Mouse (Mus musculus) testis, adult 2 months (tissue): Measurements from ENCODE around the gene Fam3a. TPM values are rescaled to one million over a fixed set of nuclear protein-coding genes. Genes with fewer than 3 reads are reported as not detected.

Source experiments
- H3K27ac ChIP-seq: fragments of 200-500 bp; 2 replicates; pipeline ENCODE4 v1.5.1; 2012; ENCODE audit warnings: low read depth, low read length; ENCODE audit not compliant: control insufficient read depth, insufficient read depth
- H3K27me3 ChIP-seq: fragments of 200-500 bp; 2 replicates; pipeline ENCODE4 v1.6.1; 2012; ENCODE audit warnings: mild to moderate bottlenecking, low read length, moderate library complexity; ENCODE audit not compliant: control insufficient read depth, insufficient read depth
- H3K36me3 ChIP-seq: fragments of 200-500 bp; 2 replicates; pipeline ENCODE4 v1.6.1; 2012; ENCODE audit warnings: mild to moderate bottlenecking, low read length; ENCODE audit not compliant: control insufficient read depth, insufficient read depth
- H3K4me1 ChIP-seq: fragments of 200-500 bp; 2 replicates; pipeline ENCODE4 v1.6.1; 2012; ENCODE audit warnings: low read length; ENCODE audit not compliant: control insufficient read depth, insufficient read depth
- H3K4me3 ChIP-seq: fragments of 200-500 bp; 2 replicates; pipeline ENCODE4 v1.5.1; 2012; ENCODE audit warnings: low read depth, mild to moderate bottlenecking, low read length, moderate library complexity, mixed read lengths; ENCODE audit not compliant: control insufficient read depth
- CTCF ChIP-seq: fragments of 200-500 bp; IDR thresholded peaks from 2 replicates; pipeline ENCODE4 v1.5.1; 2012; ENCODE audit warnings: low read depth, mild to moderate bottlenecking, inconsistent platforms, low read length, moderate library complexity; ENCODE audit not compliant: control insufficient read depth, insufficient read depth, insufficient replicate concordance
- POLR2A ChIP-seq: fragments of 200-500 bp; IDR thresholded peaks from 2 replicates; pipeline ENCODE4 v1.6.1; 2012; ENCODE audit warnings: low read depth, mild to moderate bottlenecking, inconsistent platforms, low read length, moderate library complexity; ENCODE audit not compliant: control insufficient read depth
- polyA plus RNA-seq: library from polyadenylated mRNA; depleted of rRNA; stranded (reverse); fragments of >200 nt; gene quantifications from 2 replicates; pipeline ENCODE4 v1.2.3, GENCODE M21; 2012; rRNA removed

The Fam3a gene
- polyA plus RNA-seq: 5.6 and 6.5 TPM in 2 replicates

DNA sequence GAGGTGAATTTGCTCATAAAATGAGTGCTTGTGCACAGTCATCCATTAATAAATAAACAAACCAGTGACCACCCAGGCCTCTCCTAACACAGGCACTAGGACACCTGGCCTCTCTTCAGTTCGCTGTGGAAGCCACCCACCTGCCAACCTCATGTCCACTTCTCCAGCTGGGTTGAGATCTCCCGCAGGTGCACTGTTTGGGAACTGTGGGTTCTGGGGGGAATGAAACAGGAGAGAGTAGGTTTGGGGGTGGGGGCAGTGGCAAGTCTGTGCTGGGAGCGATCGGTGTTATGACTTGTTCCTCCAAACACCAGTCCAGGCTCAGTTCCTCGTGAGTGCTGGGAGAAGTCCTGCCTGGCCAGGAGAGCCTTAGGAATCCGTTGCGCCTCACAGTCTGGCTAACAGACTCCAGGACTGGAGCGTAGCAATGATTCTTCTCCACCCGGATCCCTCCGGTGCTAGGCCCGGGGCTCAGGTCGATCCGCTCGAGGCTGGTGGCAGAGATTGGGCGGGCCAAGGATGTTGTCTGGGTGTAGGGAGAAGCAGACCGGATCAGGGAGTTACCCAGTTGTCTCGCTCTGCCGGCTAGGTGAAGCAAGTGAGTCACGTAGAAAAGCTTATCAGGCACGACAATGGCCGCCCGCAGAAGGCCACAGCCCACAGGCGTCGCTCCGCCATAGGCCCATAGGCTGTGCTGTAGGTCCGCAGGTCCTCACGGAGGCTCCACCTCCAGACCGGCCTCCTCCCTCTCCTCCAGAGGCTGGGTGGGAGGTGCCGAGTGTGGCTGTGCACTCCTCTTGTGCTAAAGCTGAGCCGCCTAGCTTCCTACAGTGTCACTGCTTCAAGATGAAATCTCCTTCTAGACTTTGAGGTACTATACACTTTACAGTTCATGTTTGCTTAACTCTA, at the start of gene Fam3a, which contains the start of gene Ikbkg:
TSS of gene Fam3a (minus strand) at position 738 of the 909 bp plus-strand sequence.
TSS of gene Ikbkg (plus strand) at position 756 of the 909 bp plus-strand sequence.
- H3K36me3 ChIP-seq: no peaks in the 10 kb centered on the region
- H3K27me3 ChIP-seq: no peaks in the 10 kb centered on the region
- H3K27ac ChIP-seq: peak within 1 kb of the TSS; percentile 36; the same call in 1 of the 2 replicates
- TF ChIP-seq CTCF (no peak), POLR2A (peak; percentile 39; the same call in 1 of the 2 replicates)
- H3K4me3 ChIP-seq: peak within 1 kb of the TSS; percentile 77
- peaks cover 3% of the 10 kb centered on the region for H3K4me1 ChIP-seq

DNA sequence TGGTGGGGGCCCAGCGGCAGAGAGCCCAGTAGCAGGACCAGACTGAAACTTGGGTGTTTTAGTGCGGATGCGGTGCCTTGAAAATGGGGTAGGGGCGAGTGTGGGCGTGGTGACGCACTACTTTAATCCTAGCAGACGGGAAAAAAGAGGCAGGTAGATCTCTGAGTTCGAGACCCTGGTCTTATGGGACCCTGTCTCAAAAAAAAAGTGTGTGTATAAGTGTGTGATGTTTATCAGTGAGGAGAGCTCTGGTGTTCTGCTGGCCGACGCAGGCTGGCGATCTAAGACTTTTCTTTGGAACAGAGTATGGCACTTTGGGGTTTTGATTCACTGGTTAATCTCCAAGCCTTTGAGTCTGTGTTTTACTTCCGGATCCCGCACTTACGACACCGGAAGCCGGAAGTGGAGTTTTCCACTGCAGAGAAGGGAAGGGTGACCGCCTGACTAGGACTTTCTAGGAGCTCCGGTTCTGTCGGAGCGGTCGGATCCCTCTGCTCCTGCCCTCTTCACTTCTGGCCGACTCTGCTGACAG, 36.3 kb upstream of the Fam3a start:
- Histone ChIP-seq H3K27ac (peak overlapping the region; percentile 89), H3K4me1 (peaks cover 4% of the 10 kb centered on the region), H3K36me3 (no peaks in the 10 kb centered on the region), H3K27me3 (no peaks in the 10 kb centered on the region), H3K4me3 (peak overlapping the region; percentile 93)
- no peak for TF ChIP-seq CTCF
- peak; percentile 4; the same call in 1 of the 2 replicates for TF ChIP-seq POLR2A

GRCm38 (mm10) chrX:74428826-74429276, 35.8 kb upstream of the Fam3a start, which contains the start of gene G6pdx:
G6pdx (minus strand) TSS chrX:74429194.
- Histone ChIP-seq H3K27ac (peak within 1 kb of the TSS; percentile 89), H3K4me1 (peaks cover 4% of the 10 kb centered on the region), H3K4me3 (peak within 1 kb of the TSS; percentile 93), H3K36me3 (no peaks in the 10 kb centered on the region), H3K27me3 (no peaks in the 10 kb centered on the region)
- TF ChIP-seq CTCF: no peak
- no peak; the same call in none of the 2 replicates for TF ChIP-seq POLR2A

DNA sequence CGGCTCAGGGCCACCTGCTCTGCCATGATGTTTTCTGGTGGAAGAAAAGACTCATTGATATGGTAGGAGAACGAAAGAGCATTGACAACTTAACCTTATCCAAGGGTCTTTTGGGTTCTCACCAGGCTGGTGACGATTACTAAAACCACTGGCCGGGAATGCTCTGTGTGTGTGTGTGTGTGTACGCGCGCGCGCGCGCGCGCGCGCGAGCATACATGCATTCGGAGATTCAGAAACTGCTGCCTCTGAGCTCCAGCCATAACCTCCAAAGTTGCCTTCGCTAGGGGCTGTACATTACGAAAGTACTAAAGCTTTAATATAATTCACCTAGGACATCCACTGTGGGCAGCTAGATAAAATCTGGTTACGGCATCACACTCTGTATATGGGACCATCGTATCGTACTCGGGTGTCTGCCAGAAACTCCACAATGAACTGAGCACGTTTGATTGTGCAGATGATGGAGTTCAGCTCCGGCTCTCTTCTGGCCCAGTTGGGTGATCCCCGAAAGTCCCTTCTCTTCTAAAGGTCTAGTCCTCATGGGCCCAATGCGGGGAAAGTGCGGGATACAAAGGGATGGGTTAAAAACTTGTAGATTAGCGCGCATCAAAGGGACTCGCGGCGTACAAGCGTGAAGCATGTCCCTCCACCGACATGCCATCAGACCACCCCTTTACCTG, 35.2 kb upstream of the Fam3a start:
- Histone ChIP-seq H3K4me1 (peaks cover 4% of the 10 kb centered on the region), H3K36me3 (no peaks in the 10 kb centered on the region), H3K4me3 (peak overlapping the region; percentile 93), H3K27me3 (no peaks in the 10 kb centered on the region), H3K27ac (peak overlapping the region; percentile 14; the same call in 1 of the 2 replicates)
- no peak for TF ChIP-seq CTCF
- no peak for TF ChIP-seq POLR2A

DNA sequence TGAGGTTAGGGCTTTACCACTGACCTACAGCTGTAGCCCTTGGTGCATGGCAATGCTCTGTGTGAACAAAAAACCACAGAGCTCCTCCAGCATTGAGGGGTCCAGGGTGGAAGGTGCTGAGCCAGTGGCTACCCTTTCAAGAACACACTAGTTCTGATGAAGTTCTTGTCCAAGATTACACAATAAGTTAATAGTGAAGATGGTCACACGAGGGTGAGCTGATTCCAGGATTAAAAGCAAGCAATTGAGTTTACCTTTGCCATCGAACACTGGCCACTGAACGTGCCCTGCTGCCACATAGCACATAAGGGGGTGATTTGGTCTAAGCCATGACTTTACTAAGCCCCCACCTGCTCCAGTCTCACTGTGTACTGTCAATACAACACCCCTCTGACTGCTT, 34.0 kb upstream of the Fam3a start:
- Histone ChIP-seq H3K4me1 (peaks cover 4% of the 10 kb centered on the region), H3K27ac (no peak overlapping the region), H3K27me3 (no peaks in the 10 kb centered on the region), H3K36me3 (no peaks in the 10 kb centered on the region), H3K4me3 (no peak overlapping the region)
- no peak for TF ChIP-seq POLR2A

DNA sequence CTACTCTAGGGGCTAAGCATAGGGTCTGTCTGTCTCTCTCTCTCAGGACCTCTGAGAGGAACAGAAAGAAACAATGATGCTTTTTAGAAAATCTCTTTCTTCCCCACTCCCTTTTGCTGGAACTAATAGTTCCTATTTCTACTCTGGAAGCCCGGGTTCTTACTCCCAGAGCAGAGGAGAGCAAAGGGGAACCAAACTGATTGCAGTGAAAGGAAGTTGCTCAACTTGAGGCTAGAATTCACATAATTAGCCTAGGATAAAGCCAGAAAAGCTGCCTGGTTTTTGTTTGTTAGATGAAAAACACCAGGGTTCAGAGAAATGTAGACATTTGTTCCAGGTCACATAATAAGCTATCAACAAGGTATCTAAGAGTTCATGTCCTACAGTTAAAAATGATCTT, 33.2 kb upstream of the Fam3a start:
- H3K36me3 ChIP-seq: no peaks in the 10 kb centered on the region
- TF ChIP-seq POLR2A (no peak), CTCF (no peak)
- H3K27ac ChIP-seq: peak overlapping the region; percentile 13; the same call in 1 of the 2 replicates
- no peak overlapping the region for H3K4me3 ChIP-seq
- H3K4me1 ChIP-seq: peaks cover 4% of the 10 kb centered on the region
- H3K27me3 ChIP-seq: no peaks in the 10 kb centered on the region

- TF ChIP-seq POLR2A: no peak
- no peak for TF ChIP-seq CTCF
- Histone ChIP-seq H3K27me3 (no peaks in the 10 kb centered on the region), H3K36me3 (no peaks in the 10 kb centered on the region), H3K4me3 (no peak overlapping the region), H3K27ac (no peak overlapping the region), H3K4me1 (peaks cover 4% of the 10 kb centered on the region)
Observed at GRCm38 (mm10) chrX:74425195-74425594, 32.1 kb upstream of the Fam3a start.
